Mouse (Mus musculus) liver, adult 2 months (tissue): Measurements from ENCODE around the gene Wfdc3.

Experiments used
- CTCF ChIP-seq: fragments of 200-500 bp; IDR thresholded peaks from 2 replicates; pipeline ENCODE4 v1.5.1; 2011; ENCODE audit warnings: low read depth, low read length, control low read depth
- POLR2A ChIP-seq: fragments of 200-500 bp; IDR thresholded peaks from 2 replicates; pipeline ENCODE4 v1.6.1; 2011; ENCODE audit warnings: low read length, control low read depth; ENCODE audit not compliant: insufficient read depth; ENCODE audit errors: extremely low read depth

GRCm38 (mm10) chr2:164765841-164766240, 20.1 kb upstream of the Wfdc3 start:
- TF ChIP-seq POLR2A: no peak
- TF ChIP-seq CTCF: no peak
